Mouse (Mus musculus) erythroid progenitor cell, adult 5-6 weeks (primary cell): ENCODE data around the gene Swap70. TPM values are rescaled to one million over a fixed set of nuclear protein-coding genes. Genes with fewer than 3 reads are reported as not detected.

Experiments
- ATAC-seq: replicated peaks from 2 replicates; pipeline ENCODE4 v1.8.0; 2016; ENCODE audit warnings: moderate number of reproducible peaks, mild to moderate bottlenecking, moderate TSS enrichment, inconsistent platforms; ENCODE audit not compliant: poor library complexity, low FRiP score, severe bottlenecking
- total RNA-seq, 2 experiments: library from RNA; stranded (forward) in 1 of 2; stranded (reverse) in 1 of 2; fragments of 150-400 nt in 1 of 2; fragments of 186-747, 209-891 nt in 1 of 2; gene quantifications; 2 replicates each; pipeline versions ENCODE4 v1.2.3 to v1.2.4; 2015 to 2017; ENCODE audit warnings: low replicate concordance in 2 of 2

The Swap70 gene
- total RNA-seq, 2 experiments from 2014 or later: 11.7 to 18.2 TPM

GRCm38 (mm10) chr7:110267994-110268393, 46.5 kb downstream of the Swap70 start:
- no peak for ATAC-seq

- no peak for ATAC-seq
Measured at GRCm38 (mm10) chr7:110268511-110268910, 47.0 kb downstream of the Swap70 start.

DNA sequence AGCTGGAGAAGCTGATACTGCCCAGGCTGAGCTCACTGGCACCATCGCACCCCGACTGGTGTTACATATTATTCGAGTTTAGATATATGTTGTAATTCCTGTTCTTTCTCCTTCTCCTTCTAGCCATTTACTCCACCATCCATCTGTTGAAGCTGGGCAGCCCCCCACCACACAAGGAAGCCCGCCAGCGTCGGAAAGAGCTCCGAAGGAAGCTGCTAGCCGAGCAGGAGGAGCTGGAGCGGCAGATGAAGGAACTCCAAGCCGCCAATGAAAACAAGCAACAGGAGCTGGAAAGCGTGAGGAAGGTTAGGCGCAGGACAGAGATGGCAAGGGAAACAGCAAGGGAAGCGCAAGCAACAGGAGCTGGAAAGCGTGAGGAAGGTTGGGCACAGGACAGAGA, 48.3 kb downstream of the Swap70 start:
- no peak for ATAC-seq

GRCm38 (mm10) chr7:110270455-110270854, 48.9 kb downstream of the Swap70 start:
- ATAC-seq: no peak

GRCm38 (mm10) chr7:110271814-110272213, 50.3 kb downstream of the Swap70 start:
- ATAC-seq: no peak

- ATAC-seq: no peak
Measured at GRCm38 (mm10) chr7:110272434-110272833, 50.9 kb downstream of the Swap70 start.

GRCm38 (mm10) chr7:110277734-110278245, 56.3 kb downstream of the Swap70 start:
- no peak for ATAC-seq

GRCm38 (mm10) chr7:110279183-110279582, 57.7 kb downstream of the Swap70 start:
- no peak for ATAC-seq

- no peak for ATAC-seq
Measured at GRCm38 (mm10) chr7:110281435-110282256, 60.1 kb downstream of the Swap70 start.

GRCm38 (mm10) chr7:110282797-110283196, 61.3 kb downstream of the Swap70 start:
- no peak for ATAC-seq

DNA sequence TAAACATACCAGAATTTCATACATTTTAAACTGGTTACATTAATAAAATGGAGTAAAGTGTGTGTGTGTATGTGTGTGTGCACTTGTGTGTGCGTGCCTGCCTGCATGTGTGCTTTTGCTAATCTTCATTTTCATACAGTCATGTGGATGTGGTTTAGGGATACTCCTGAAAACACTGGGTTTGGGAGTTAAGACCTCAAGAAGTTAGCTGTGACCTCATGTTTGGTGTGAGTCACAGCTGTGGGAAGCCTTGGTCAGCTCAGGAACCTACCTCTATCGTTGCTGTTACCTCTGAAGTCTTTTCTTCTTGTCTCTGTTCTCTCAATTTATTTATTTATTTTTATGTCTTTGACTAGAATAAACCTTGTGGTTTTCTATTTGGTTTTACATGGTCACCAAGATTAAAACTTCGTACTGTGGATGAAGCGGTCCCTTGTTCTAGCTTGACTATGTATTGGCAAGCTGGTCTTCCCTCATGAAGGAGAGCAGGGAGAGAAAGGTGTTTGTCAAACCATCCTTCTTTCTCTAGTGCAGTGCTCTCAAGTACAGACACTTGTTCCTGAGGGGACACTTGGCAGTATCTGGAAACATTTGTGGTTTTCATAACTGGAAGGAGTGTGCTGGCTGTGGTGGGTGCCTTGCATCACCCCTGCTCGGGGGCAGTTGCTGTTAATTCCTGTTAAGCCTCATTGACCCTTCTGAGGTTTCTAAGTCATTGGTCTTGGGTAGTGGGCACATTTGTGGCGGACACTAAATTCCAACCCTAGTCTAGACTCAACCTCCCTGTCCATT, 62.2 kb downstream of the Swap70 start:
- no peak for ATAC-seq

GRCm38 (mm10) chr7:110285076-110285848, 63.8 kb downstream of the Swap70 start:
- ATAC-seq: no peak

DNA sequence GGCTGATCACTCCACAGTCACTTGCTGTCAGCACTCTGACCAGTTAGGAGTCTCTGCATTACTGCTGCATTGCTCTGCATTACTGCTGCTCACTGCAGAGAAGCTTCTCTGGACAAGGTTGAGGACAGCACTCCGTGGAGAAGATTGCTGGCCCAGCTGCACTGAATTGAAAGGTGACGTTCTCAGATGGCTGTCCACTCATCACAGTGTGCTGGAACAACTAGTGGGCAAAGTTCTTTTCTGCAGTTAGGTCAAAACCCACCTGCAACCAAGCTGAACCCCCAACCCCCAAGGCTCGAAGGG, 64.3 kb downstream of the Swap70 start:
- ATAC-seq: no peak

DNA sequence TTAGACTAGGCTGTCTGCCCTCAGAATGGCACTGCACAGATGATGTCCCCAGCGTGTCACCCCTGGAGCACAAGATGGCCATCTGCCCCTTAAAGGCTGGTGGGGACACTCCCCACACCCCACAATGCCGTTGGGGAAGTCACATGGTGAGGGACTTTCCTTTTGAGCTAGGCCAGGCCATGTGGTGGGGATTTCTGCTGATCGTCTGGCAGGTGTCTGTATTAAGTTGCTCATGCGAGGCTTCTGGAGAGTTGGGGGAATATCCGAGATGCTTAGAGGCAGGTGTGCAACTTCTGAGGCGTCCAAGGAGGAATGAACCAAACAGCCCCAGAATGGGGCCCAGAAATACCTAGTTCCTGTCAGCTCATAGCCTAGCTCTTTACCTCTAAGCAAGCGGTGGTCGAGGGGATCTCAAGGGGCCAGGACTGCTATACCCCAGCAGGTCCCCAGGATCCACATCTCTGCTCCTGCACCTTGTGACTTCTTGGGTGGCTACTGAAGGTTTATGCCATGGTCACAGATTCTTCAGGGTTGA, 64.8 kb downstream of the Swap70 start:
- ATAC-seq: no peak

DNA sequence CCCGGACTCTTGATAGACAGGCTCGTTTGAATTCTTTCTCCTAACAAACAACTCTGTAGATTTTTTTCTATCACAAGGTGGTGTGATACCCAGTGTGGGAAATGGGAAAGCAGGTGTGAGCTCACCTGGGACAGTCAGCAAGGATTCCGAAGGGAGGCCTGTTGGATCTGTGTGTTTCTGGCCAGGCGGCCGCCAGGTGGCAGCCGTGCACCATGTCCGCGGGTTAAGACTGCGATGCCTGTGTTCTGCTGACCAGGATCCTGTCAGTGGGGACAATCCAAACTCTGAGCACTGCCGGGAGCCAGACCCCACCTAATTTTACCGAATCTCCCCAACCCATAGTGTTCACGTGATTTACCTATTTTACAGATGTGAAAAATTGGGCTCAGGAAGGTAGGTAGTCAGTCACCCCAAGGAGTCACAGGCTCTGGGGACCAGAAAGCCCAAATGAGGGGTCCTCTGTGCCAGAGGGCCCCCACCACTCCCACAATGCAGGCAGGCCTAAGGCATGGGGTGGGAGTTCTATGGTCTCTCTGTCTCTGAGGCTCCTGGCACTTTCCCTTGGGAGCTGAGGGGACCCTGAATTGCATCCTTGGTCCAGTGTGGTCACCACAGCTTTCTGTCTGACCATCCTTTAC, 65.4 kb downstream of the Swap70 start:
- ATAC-seq: peak; percentile 52; the same call in 1 of the 2 replicates

DNA sequence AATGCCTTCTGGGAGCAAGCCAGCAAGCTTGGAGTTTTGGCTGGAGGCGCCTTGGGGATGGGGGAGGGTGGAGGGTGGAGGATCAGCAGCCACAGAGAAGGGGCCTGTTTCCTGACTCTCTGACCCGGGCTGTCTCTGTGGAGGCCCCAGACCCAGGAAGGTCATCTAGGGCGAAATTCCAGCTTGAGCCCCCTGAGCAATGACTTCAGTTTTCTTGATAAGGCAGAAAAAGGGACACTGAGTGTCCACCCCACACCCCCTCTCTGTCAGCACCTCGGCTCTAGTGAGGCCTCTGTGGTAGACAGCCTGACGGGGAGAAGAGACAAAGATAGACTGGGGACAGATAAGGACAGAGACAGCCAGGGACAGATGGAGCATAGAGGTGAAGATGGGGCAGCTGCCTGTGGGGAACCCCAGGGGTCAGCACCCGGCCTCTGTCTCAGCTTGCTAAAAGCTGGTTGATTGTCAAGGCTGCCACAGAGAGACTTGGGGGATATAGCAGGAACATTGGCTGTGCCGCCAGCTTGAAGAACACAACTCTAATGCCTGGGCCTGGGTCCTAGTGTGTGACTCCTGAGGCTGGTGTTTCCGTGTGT, 66.1 kb downstream of the Swap70 start:
- no peak for ATAC-seq

DNA sequence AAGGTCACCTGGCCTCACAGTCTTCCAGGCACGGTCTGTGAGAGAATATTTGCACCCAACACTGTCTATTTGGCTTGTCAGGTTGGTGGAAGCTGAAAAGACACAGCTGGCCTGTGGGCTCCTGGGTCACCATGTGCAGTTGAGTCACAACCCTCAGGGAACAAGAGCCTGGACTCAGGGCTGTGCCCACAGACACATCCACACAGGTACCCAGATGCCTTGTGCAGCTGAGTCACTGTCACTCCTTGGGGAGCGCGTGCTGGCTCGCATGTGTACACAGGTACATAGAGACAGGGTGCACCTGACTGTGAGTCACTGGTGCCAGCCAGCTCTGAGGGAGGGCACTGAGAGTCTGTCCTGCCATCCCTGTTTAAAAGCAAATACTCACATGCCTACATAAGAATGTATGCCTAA, 66.7 kb downstream of the Swap70 start:
- no peak for ATAC-seq

GRCm38 (mm10) chr7:110288731-110289191, 67.2 kb downstream of the Swap70 start:
- no peak for ATAC-seq

DNA sequence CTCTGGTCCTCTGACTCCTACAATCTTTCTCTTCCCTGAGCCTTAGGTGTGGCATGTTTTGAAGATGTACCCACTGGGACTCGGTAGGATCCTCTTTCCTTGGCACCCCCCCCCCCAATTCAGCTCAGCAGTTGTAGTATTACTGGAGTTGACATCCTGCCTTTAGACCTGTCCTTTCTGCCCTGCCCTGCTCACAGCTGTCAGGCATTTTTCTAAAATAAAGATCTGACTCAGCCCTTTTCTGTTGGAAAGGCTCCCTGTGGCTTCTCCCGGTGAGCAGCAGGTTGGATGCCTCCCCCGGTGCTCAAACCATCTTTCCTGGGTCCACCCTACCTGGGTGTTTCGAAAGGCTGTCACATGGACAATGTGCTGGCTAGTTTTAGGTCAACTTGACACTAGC, 68.1 kb downstream of the Swap70 start:
- ATAC-seq: no peak
